Mouse (Mus musculus): ENCODE data around the gene Dleu7. TPM values are rescaled to one million over a fixed set of nuclear protein-coding genes. Genes with fewer than 3 reads are reported as not detected.

Gene Dleu7
- total and polyA plus RNA-seq, 2 experiments from 2014 or later: 0.16 to 0.65 TPM

GRCm38 (mm10) chr14:62326026-62326425, 33.2 kb upstream of the Dleu7 start:
- TF ChIP-seq EP300 (IDR thresholded peaks at IDR 0.05; ENCODE audit: low read depth): no peak
- no peak for TF ChIP-seq CTCF (IDR thresholded peaks at IDR 0.05; ENCODE audit: low read depth)
- DNase-seq (ENCODE audit: low spot score) (no peak), ATAC-seq (ENCODE audit: insufficient read depth, low read depth) (no peak)
- Histone ChIP-seq H3K9me3 (replicated peaks; ENCODE audit: control insufficient read depth, low read length) (no peaks in the 10 kb centered on the region), H3K27ac (ENCODE audit: low read depth) (no peak overlapping the region), H3K4me3 (ENCODE audit: low read depth, low read length) (no peak overlapping the region), H3K27me3 (ENCODE audit: control insufficient read depth, insufficient read depth, low read length) (no peaks in the 10 kb centered on the region), H3K4me2 (ENCODE audit: low read depth, low read length) (no peak overlapping the region), H3K4me1 (ENCODE audit: control insufficient read depth, insufficient read depth) (0 out of 2 replicates have a peak, but pooled peaks cover 8% of the 10 kb centered on the region), H3K9ac (replicated peaks; ENCODE audit: low read depth, low read length) (no peak overlapping the region), H3K36me3 (replicated peaks; ENCODE audit: control insufficient read depth, insufficient read depth, low read length) (no peaks in the 10 kb centered on the region)
- WGBS: 65% methylated on average over 3 of the region's 3 CpGs

- Histone ChIP-seq H3K4me2 (ENCODE audit: low read depth, low read length) (no peak overlapping the region), H3K9me3 (replicated peaks; ENCODE audit: control insufficient read depth, low read length) (no peaks in the 10 kb centered on the region), H3K36me3 (replicated peaks; ENCODE audit: control insufficient read depth, insufficient read depth, low read length) (no peaks in the 10 kb centered on the region), H3K4me3 (ENCODE audit: low read depth, low read length) (no peak overlapping the region), H3K27ac (ENCODE audit: low read depth) (no peak overlapping the region), H3K4me1 (ENCODE audit: control insufficient read depth, insufficient read depth) (0 out of 2 replicates have a peak, but pooled peaks cover 8% of the 10 kb centered on the region), H3K27me3 (ENCODE audit: control insufficient read depth, insufficient read depth, low read length) (no peaks in the 10 kb centered on the region), H3K9ac (replicated peaks; ENCODE audit: low read depth, low read length) (no peak overlapping the region)
- no peak for ATAC-seq (ENCODE audit: insufficient read depth, low read depth)
- DNase-seq (ENCODE audit: low spot score): no peak
- TF ChIP-seq EP300 (IDR thresholded peaks at IDR 0.05; ENCODE audit: low read depth): no peak
- no peak for TF ChIP-seq CTCF (IDR thresholded peaks at IDR 0.05; ENCODE audit: low read depth)
- 78% methylated on average over 5 of the region's 5 CpGs for WGBS
Observed at GRCm38 (mm10) chr14:62324943-62325342, 32.1 kb upstream of the Dleu7 start.

GRCm38 (mm10) chr14:62323457-62323856, 30.6 kb upstream of the Dleu7 start:
- no peak overlapping the region for H3K9ac ChIP-seq (replicated peaks; ENCODE audit: low read depth, low read length)
- ATAC-seq (ENCODE audit: insufficient read depth, low read depth): no peak

GRCm38 (mm10) chr14:62322581-62323344, 29.9 kb upstream of the Dleu7 start:
- no peak overlapping the region for H3K27ac ChIP-seq (ENCODE audit: low read depth)
- H3K27me3 ChIP-seq (ENCODE audit: control insufficient read depth, insufficient read depth, low read length): no peaks in the 10 kb centered on the region
- H3K9ac ChIP-seq (replicated peaks; ENCODE audit: low read depth, low read length): no peak overlapping the region
- ATAC-seq (ENCODE audit: insufficient read depth, low read depth) (no peak), DNase-seq (ENCODE audit: low spot score) (no peak)
- TF ChIP-seq EP300 (IDR thresholded peaks at IDR 0.05; ENCODE audit: low read depth) (no peak), CTCF (IDR thresholded peaks at IDR 0.05; ENCODE audit: low read depth) (no peak)
- no peaks in the 10 kb centered on the region for H3K36me3 ChIP-seq (replicated peaks; ENCODE audit: control insufficient read depth, insufficient read depth, low read length)
- H3K4me1 ChIP-seq (ENCODE audit: control insufficient read depth, insufficient read depth): 0 out of 2 replicates have a peak, but pooled peaks cover 8% of the 10 kb centered on the region
- no peaks in the 10 kb centered on the region for H3K9me3 ChIP-seq (replicated peaks; ENCODE audit: control insufficient read depth, low read length)
- H3K4me2 ChIP-seq (ENCODE audit: low read depth, low read length): no peak overlapping the region
- WGBS: 56% methylated on average over 6 of the region's 6 CpGs
- no peak overlapping the region for H3K4me3 ChIP-seq (ENCODE audit: low read depth, low read length)

More at GRCm38 (mm10) chr14:62323457-62323856, 30.6 kb upstream of the Dleu7 start:
- Histone ChIP-seq H3K36me3 (replicated peaks; ENCODE audit: control insufficient read depth, insufficient read depth, low read length) (no peaks in the 10 kb centered on the region), H3K4me1 (ENCODE audit: control insufficient read depth, insufficient read depth) (0 out of 2 replicates have a peak, but pooled peaks cover 8% of the 10 kb centered on the region), H3K4me3 (ENCODE audit: low read depth, low read length) (no peak overlapping the region), H3K9me3 (replicated peaks; ENCODE audit: control insufficient read depth, low read length) (no peaks in the 10 kb centered on the region), H3K27me3 (ENCODE audit: control insufficient read depth, insufficient read depth, low read length) (no peaks in the 10 kb centered on the region), H3K4me2 (ENCODE audit: low read depth, low read length) (no peak overlapping the region), H3K27ac (ENCODE audit: low read depth) (no peak overlapping the region)
- WGBS: 77% methylated on average over 5 of the region's 5 CpGs
- no peak for DNase-seq (ENCODE audit: low spot score)
- TF ChIP-seq CTCF (IDR thresholded peaks at IDR 0.05; ENCODE audit: low read depth) (no peak), EP300 (IDR thresholded peaks at IDR 0.05; ENCODE audit: low read depth) (no peak)

- 89% methylated on average over 1 of the region's 1 CpGs for WGBS
- DNase-seq (ENCODE audit: low spot score): no peak
- Histone ChIP-seq H3K27ac (ENCODE audit: low read depth) (no peak overlapping the region), H3K4me2 (ENCODE audit: low read depth, low read length) (no peak overlapping the region), H3K36me3 (replicated peaks; ENCODE audit: control insufficient read depth, insufficient read depth, low read length) (no peaks in the 10 kb centered on the region), H3K4me1 (ENCODE audit: control insufficient read depth, insufficient read depth) (peaks cover 14% of the 10 kb centered on the region), H3K9ac (replicated peaks; ENCODE audit: low read depth, low read length) (no peak overlapping the region), H3K9me3 (replicated peaks; ENCODE audit: control insufficient read depth, low read length) (no peaks in the 10 kb centered on the region), H3K4me3 (ENCODE audit: low read depth, low read length) (no peak overlapping the region), H3K27me3 (ENCODE audit: control insufficient read depth, insufficient read depth, low read length) (no peaks in the 10 kb centered on the region)
- TF ChIP-seq CTCF (IDR thresholded peaks at IDR 0.05; ENCODE audit: low read depth): no peak
- TF ChIP-seq EP300 (IDR thresholded peaks at IDR 0.05; ENCODE audit: low read depth): no peak
- no peak for ATAC-seq (ENCODE audit: insufficient read depth, low read depth)
Observed at GRCm38 (mm10) chr14:62311672-62312071, 18.8 kb upstream of the Dleu7 start.
